Mouse (Mus musculus) lung, postnatal 0 days (tissue): Measurements from ENCODE around the gene Ldlrad2.

Experiments
- CTCF ChIP-seq: IDR thresholded peaks from 2 replicates; pipeline ENCODE4 v1.5.1; 2016; ENCODE audit warnings: antibody characterized with exemption, mild to moderate bottlenecking
- EP300 ChIP-seq: IDR thresholded peaks from 2 replicates; pipeline ENCODE4 v1.6.1; 2016; ENCODE audit warnings: antibody characterized with exemption, mild to moderate bottlenecking, control low read depth

GRCm38 (mm10) chr4:137569873-137570272, 4.5 kb downstream of the Ldlrad2 start:
- TF ChIP-seq CTCF: no peak
- no peak for TF ChIP-seq EP300
